Mouse (Mus musculus) v-Abl transformed pro-B cells (cell line): Measurements from ENCODE around the gene Mfap1b.

ENCODE experiments used
- in situ Hi-C, 2 experiments: fragments of 400-800 bp; cut with MboI; formaldehyde crosslinking; loops; one replicate each; pipeline ENCODE4 v1.15.1; 2025; ENCODE audit not compliant: unreplicated experiment in 2 of 2

Mfap1b gene

DNA sequence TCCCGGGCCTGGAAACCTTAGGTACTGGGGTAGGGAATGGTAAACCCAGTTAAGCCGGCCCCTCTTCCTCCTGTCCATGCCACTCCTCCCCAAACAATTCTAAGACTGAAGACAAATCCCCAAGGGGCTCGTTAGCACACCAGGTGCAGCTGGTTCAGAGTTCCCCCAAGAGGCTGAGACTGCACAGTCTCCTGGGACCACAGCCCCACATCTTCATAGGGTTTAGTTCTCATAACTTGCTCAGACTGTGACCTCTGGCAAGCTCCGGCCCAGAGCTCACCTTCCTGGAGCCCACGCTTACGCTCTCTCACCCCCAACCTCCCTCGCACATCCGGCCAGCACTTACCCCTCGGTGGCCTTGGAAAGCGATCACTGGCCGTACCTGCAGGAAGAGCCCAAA, 32.1 kb downstream of the Mfap1b start:
- in situ Hi-C loops = no loop called here

GRCm38 (mm10) chr2:121440834-121441605, 32.8 kb downstream of the Mfap1b start:
- in situ Hi-C loops = no loop called here

- in situ Hi-C loops = no loop called here
Measured at GRCm38 (mm10) chr2:121439746-121440145, 34.1 kb downstream of the Mfap1b start.

DNA sequence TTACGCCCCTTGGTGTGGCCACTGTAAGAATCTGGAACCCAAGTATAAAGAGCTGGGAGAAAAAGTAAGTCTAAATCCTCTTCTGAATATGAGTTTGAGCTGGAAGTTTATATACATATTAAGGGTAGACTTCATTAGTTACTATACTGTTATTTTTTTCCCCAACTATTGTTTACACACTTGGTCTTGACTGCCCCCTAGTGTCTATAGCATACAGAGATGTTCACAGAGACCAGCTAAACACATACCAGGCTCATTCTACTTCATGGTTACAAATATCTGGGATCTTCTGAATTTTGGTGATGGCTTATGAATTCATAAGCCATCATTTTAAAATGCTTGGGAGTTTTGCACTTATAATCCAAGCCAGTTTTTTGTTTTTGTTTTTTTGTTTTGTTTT, 39.0 kb downstream of the Mfap1b start:
- in situ Hi-C loops = no loop called here

DNA sequence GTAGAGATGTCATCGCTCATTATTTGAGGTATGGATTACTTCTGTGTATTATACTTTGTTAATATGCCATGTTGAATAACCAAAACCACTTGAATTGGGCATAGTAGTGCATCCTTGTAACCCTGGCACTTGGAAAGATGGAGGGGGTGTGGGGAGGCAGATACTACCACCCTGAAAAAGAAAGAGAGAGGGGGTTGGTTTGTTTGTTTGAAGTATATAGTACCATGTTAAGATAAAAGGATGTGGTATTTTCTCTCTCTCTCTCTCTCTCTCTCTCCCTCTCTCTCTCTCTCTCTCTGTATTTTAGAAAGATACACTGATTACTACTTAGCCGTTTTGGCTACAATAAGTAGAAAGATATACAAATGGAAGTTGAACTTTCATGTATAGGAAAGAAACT, 48.0 kb downstream of the Mfap1b start:
- in situ Hi-C loops = no loop called here

GRCm38 (mm10) chr2:121423166-121423565, 50.7 kb downstream of the Mfap1b start:
- in situ Hi-C loops = no loop called here

DNA sequence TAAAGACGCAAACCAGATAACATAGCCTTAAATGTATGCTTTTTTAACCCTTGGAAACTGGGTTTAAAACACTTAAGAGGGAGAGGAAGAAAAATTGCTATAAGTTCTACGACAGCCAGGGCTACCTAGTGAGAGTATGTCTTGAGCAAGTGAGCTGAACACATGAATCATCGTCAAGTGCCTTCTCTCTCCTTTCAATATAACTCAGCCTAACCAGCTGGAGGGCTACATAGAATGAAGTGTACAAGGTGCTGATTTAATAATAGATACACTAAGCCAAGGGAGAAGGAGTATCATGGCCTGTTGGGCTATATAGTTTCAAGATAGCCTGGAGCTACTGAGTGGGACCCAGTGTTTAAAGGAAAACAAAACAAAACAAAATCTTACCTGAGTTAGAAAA, 55.4 kb downstream of the Mfap1b start:
- in situ Hi-C loops = no loop called here

DNA sequence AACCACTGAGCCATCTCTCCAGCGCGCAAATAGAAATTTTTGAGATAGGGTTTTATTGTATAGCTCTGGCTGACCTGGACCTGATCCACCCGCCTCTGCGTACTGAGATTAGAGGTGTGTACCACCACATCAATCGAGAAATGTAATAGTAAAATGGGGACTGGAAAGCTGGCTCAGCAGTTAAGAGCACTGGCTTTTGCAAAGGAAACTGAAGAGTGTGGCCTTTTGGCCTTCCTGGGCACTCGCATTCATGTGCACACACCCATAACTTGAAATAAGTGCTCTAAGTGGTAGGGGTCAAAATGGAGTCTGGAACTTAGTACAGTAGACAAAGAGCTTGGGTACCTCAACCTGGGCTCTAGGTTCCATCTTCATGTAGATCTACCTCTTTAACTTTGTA, 57.5 kb downstream of the Mfap1b start:
- in situ Hi-C loops = no loop called here

DNA sequence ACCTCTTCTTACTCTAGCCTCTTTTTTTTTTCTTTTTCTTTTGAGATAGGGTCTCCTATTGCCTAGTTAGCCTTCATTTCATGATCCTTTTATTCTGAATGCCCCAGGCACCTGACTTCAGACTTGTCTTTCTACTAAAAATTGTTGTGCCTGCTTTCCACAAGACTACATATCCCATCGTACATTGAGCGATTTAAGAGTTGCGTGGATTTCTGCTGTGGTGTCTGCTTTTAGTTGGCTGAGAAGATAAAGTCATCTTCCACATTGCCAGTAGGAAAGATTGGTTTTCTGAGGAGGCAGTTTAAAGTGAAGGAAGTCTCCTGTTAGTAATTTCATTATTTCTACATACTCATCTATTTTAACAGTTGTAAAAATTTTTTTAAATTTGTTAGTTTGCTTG, 58.3 kb downstream of the Mfap1b start:
- in situ Hi-C loops = no loop called here

- in situ Hi-C loops = no loop called here
Measured at GRCm38 (mm10) chr2:121415103-121415502, 58.8 kb downstream of the Mfap1b start.

GRCm38 (mm10) chr2:121414139-121414685, 59.7 kb downstream of the Mfap1b start:
- in situ Hi-C loops = loop anchor here in 1 of 2 experiments (5.0 kb wide), 1 partner anchor 33 kb away; the partner anchor contains the start of gene Serf2

- in situ Hi-C loops = loop anchor here in 1 of 2 experiments (5.0 kb wide), 1 partner anchor 34 kb away; the partner anchor contains the start of gene Serf2
Measured at GRCm38 (mm10) chr2:121413387-121414042, 60.4 kb downstream of the Mfap1b start, which contains the start of the genes Pdia3 and Catsper2. Gene Pdia3, plus strand, starts transcription at chr2:121413775. Gene Catsper2, minus strand, starts transcription at chr2:121413792.

DNA sequence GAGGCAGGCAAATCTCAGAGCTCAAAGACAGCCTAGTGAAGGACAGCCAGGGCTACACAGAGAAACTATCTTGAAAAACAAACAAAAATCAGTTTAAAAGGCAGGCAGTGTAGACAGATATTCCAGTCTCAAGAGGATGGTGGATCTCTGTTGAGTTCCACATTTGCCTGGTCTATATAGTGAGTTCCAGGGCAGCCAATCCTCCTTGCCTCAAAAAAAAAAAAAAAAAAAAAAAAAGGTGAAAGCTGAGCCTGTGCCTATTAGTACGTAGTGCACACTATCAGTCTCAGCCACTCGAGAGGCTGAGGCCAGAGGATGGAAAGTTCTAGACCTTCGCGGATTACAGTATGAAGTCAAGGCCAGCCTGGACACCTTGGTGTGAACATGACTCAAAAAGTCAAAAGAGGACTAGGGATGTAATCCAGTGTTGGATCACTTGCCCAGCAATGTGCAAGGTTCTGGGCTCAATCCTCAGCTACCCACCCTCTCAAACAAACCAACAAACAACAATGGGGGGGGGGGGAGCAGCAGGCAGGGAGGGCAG, 61.0 kb downstream of the Mfap1b start:
- in situ Hi-C loops = loop anchor here in 1 of 2 experiments (5.0 kb wide), 1 partner anchor 34 kb away; the partner anchor contains the start of gene Serf2
